Mouse (Mus musculus): ENCODE measurements around the gene Slc18a3. TPM values are rescaled to one million over a fixed set of nuclear protein-coding genes. Genes with fewer than 3 reads are reported as not detected.

The Slc18a3 gene
- total and polyA plus RNA-seq, 3 experiments = 0.09 to 0.43 TPM; not detected in 1

DNA sequence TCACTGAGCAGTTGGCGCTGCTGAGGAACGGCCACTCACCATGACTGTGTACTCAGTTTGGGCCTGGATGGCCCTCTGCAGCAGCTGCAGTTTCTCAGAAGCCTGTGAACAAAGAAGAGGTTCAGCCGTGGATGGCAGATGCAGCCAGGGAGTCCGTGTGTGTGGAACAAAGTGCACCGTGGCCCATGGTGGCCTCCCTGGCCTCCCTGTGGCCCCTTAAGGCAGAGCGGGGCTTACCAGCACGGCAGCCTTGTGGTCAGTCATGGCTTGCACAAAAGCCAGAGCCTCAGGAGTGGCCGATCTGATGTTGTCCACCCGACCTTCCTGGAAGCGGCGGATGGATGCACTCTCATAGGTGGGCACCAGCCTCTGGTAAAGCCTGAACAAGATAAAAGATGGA lies 45.9 kb downstream of the Slc18a3 start:
- WGBS = 82% methylated on average over 11 of the region's 11 CpGs
- Histone ChIP-seq H3K4me1 (ENCODE audit: control insufficient read depth, insufficient read depth, low read length) (no peaks in the 10 kb centered on the region), H3K36me3 (ENCODE audit: control insufficient read depth, insufficient read depth, low read length) (no peaks in the 10 kb centered on the region), H3K4me3 (no peak overlapping the region), H3K9ac (ENCODE audit: low read depth, low read length) (no peak overlapping the region), H3K79me2 (replicated peaks; ENCODE audit: control insufficient read depth, insufficient read depth, low read length) (no peaks in the 10 kb centered on the region), H3K27ac (no peak overlapping the region), H3K27me3 (ENCODE audit: control insufficient read depth, insufficient read depth, low read length) (no peaks in the 10 kb centered on the region)
- TF ChIP-seq POLR2A (IDR thresholded peaks at IDR 0.05; ENCODE audit: insufficient read depth, low read depth, low read length) (no peak), EP300 (IDR thresholded peaks at IDR 0.05; ENCODE audit: insufficient read depth, low read depth, low read length) (no peak), CTCF (IDR thresholded peaks at IDR 0.05) (no peak)
- DNase-seq = no peak
- intact Hi-C loops (cut with DNase I) = no loop called here

Other genes starting within 250 kb of the Slc18a3 start
- gene Ogdhl, start 142.8 kb downstream of the Slc18a3 start, total RNA-seq (2021) = 10 to 100 TPM; 65.0 to 93.6 TPM
- gene Ogdhl, start 142.8 kb downstream of the Slc18a3 start, polyA plus RNA-seq (2012; rRNA removed) = 110 and 129 TPM in 2 replicates
- not detected for gene 1700024G13Rik, start 76.5 kb downstream of the Slc18a3 start, total RNA-seq (2021)
- gene 1700024G13Rik, start 76.5 kb downstream of the Slc18a3 start, polyA plus RNA-seq (2012; rRNA removed) = 0.53 TPM in 1 of 2 replicates, not detected in the other
- gene Chat, start 1.1 kb upstream of the Slc18a3 start, total RNA-seq (2021) = not detected
- gene Chat, start 1.1 kb upstream of the Slc18a3 start, polyA plus RNA-seq (2012; rRNA removed) = 0.20 and 0.23 TPM in 2 replicates
- gene Ercc6, start 48.7 kb upstream of the Slc18a3 start, total RNA-seq (2021) = 1 to 10 TPM; 2.8 to 3.7 TPM
- gene Ercc6, start 48.7 kb upstream of the Slc18a3 start, polyA plus RNA-seq (2012; rRNA removed) = 1.8 and 5.9 TPM in 2 replicates
- gene Prrxl1, start 134.6 kb upstream of the Slc18a3 start, total RNA-seq (2021) = not detected
- not detected in 2 replicates for gene Prrxl1, start 134.6 kb upstream of the Slc18a3 start, polyA plus RNA-seq (2012; rRNA removed)
- 100 to 1,000 TPM in 1 of 2 experiments, 10 to 100 TPM in 1; 87.3 to 136 TPM for gene 3425401B19Rik, start 220.4 kb upstream of the Slc18a3 start, total RNA-seq (2021)
- 36.3 and 45.6 TPM in 2 replicates for gene 3425401B19Rik, start 220.4 kb upstream of the Slc18a3 start, polyA plus RNA-seq (2012; rRNA removed)